Mouse (Mus musculus) urinary bladder, postnatal 4 days (tissue): ENCODE data around the gene Gdf11.
A peak's percentile ranks its signal among the peaks of the same experiment; 100 is the strongest.

Source experiments
- DNase-seq, 2 experiments: peaks; one replicate each; pipeline ENCODE4 v3.0.0; 2021 to 2022; ENCODE audit warnings: low spot score in 2 of 2

The Gdf11 gene

GRCm38 (mm10) chr10:128891296-128892094 lies at the start of gene Gdf11:
Gdf11 (minus strand) TSS chr10:128891718.
- peak in 1 of 2 experiments; percentile 32 for DNase-seq

GRCm38 (mm10) chr10:128940475-128941061 lies 49.0 kb upstream of the Gdf11 start:
- no peak for DNase-seq

DNA sequence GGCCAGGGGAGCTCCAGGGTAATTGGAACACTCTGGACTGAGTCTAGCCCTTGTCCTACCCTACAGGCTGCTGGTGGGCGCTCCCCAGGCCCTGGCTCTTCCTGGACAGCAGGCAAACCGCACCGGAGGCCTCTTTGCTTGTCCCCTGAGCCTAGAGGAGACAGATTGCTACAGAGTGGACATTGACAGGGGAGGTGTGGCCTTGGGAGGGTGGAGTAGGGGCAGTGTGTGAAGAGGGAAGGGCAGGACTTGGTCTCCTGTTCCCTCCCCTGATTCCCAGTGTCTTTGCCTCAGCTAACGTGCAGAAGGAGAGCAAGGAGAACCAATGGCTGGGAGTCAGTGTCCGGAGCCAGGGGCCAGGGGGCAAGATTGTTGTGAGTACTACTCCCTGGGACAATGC lies 47.5 kb upstream of the Gdf11 start:
- DNase-seq: no peak

DNA sequence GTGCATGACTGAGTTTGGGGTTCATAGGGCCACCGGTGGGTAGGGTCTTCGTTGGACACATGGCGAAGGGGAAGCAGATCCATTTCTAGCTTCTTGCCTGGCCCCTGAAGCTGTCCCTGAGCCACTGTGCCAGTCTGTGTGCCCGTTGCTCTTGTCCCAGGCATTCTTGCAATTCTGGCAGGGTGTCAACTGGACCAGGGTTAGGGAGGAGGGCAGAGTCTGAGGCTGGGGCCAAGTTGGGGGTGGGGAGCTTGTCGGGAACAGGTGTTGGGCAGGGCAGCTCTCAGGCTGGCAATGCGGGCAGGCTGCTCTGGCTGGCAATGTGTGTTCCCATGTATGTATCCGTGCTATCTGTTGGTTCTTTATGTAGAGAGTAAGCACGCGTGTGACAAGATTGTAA lies 46.9 kb upstream of the Gdf11 start:
- DNase-seq: peak in 1 of 2 experiments; percentile 27

DNA sequence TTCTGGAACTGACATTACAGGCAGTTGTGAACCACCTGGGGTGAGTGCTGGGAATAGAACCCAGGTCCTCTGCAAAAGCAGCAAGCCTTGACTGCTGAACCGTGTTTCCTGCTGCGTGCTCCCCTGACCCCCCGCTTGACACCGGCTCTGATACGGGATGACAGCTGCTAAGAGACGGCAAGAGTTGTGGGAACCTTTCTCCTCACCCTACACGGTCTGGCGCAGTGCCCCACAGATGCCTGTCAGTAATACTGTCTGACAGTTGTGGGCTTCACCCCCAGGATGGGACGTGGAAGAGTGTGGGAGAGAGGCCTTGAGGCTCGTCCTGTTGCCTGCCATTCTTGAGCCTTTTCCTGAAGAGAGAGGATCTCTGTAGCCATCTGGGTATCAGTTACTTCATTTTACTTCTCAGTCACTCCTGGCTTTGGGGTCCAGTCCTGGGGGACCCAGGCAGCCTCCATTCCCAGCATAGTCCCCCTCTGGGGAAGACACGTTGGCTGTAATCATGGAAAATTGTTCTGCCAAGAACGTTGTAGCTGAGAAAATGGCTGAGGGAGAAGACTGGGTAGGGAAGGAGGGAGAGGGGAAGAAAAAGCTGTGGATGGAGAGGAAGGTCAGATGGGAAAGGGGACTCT lies 46.4 kb upstream of the Gdf11 start:
- DNase-seq: peak in 1 of 2 experiments; percentile 15

DNA sequence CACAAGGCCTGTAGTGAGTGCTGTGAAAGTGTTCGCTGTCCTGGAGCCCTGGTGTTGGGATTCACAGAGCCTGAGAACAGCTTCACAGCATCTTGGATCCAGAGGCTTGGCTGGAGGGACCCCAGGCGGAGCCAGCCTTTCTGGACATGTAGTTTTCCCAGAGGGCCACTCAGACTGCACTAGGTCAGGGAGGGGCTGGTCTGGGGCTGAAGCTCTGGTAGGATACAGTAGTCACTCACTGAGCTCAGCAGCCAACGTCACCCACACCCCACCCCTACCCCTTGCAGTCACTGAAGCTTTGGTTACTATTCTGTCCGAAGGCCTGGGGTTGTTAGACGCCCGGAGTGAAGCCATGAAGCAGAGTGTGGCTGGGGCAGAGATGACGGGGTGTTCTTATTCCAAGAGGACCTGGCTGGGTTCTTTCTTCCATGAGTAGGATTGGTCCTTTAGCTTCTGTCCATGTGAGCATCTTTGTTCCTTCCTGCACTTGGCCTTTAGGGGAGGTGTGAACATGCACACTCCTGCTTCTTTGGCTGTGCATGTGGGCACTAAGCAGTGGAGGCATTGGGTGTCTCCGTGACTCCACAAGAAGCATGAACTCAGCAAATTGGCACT lies 44.4 kb upstream of the Gdf11 start:
- peak in 1 of 2 experiments; percentile 16 for DNase-seq

DNA sequence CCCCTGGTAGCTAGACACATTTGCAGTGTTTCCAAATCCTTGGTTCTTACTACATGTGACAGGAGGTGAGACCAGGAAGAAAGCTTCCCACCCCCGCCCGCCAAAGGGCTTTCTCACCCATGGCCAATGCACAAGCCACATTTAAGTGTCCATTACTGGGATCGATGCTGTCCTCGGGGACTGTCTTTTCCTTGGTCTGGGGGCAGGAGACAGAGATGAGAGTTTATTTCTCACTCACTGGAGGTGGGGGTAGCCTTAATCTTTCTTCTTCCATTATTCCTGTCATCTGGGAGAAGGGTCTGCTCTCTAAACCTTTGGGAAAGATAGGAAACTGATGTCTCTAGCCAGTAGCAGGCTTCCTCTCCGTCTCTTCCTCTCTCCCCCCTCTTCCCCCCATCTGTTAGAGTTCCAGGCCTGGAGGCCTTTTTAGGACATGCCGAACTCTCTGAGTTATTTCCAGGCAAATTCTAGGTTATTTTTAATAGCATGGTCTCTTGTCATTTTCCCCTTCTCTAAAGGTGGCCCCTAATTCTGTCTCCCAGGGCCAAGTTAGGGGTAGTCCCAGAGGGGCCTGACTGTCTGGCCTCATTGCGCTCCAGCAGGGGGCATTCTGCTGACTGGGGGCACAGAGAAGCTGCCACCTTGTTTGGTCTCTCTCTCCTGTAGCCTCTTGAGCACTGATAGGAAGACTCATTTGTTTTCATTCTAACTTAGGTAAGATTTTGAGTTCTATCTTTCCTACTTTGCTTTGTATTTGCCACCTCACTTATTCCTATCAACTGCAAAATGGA lies 43.7 kb upstream of the Gdf11 start:
- DNase-seq: no peak

DNA sequence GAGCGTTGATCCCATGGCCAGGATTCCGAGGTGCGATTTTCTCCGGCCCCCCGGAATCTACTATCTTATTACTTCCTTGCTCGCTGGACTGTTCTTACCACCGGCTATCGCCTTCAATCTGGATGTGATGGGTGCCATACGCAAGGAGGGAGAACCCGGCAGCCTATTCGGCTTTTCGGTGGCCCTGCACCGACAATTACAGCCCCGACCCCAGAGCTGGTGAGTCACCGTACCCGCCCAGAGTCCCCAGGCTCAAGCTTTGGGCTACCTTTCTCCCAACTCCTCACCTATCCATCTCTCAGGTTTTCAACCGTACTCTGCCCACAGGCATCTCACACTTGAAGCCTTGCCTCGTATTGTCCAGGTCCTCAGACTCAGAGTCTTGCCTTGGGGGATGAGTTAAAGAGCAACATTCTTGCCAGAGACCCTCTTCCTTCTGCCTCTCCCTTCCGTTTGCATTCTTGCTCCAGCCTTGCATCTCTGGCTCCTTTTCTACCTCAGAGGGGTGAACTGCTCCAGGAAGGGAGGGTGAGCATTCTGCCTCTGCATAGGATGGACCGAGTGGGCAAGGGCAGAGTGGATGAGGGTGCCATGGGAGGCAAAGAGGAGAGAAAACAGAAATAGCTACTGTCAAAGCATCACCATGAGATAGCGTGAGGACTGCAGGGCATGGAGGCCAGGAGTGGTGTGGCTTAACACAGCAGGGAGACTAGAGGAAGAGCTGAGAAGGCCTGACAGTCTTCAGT lies 42.6 kb upstream of the Gdf11 start:
- DNase-seq: no peak

DNA sequence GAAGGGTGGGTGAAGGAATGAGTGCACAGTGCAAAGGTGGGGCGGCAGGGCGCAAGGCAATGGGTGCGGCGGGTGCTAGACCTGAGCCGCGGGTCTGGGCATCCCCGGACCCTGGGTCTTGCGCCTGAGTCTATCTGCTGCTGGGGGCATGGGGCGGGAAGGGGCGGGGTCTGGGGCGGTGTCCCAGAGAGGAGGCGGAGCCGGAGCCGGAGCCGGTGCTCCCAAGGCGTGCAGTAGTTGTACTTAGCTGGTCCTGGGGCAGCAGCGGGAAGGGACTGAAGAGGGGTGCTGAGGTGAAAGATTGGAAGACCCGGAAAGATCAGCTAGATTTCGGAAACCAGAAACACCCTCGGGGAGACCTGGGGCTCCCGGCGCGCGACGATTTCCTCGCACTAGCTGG lies 42.1 kb upstream of the Gdf11 start, which contains the start of gene Itga7:
Itga7 (plus strand) TSS at position 245 of the 400 bp plus-strand sequence.
- peak in 1 of 2 experiments; percentile 16 for DNase-seq

DNA sequence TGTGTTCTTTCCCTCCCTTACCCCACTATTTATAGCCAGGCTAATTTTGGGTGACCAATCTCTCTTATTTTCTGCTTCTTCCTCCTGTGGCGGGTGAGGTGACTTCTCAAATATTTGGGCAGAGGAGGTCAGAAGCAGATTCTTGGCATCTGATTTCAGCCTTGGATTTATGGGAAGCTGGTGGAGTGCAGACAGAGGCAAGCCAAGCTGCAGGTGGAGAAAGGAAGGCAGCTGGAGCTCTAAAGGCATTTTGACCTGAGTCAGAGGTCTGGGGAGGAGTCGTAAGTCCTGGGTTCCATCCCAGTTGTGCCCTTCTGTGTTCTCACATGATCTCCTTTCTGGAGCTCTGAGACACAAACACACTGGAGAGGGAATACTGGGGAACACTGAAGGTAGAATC lies 39.9 kb upstream of the Gdf11 start:
- peak in 1 of 2 experiments; percentile 15 for DNase-seq

DNA sequence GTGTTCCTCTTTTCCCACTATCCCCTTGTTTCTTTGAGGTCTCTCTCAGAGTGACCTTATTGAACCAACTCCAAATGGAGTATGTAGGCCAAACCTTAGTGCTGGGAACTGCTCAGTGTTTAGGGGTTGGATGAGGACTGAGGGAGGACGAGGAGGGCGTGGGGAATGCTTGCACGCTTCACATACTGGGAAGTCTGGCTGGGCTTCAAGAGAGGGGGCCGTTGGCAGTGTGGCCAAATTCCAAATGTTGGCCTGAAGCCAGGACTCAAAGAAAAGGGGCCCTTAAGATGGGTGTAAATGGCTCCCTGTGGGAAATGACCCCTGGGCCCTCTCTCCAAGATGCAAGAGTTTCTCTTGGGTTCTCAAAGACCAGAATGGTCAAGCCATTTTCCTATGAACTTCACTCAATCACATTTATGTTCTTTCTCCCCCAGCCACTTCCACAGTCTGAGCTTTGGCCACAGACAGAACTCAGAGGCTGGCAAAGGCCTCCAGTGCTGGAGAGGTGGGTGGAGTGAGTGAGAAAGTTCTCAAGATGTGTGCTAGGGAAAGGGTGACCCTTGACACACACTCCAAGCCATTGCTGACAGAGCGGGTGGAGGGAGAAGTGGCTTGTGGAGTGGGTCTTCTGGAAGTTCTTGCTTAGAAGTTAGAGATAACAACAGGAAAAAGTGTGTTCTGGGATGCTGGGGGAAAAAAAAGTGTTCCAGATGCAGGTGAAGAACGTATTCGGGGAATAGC lies 38.3 kb upstream of the Gdf11 start:
- DNase-seq: peak in 1 of 2 experiments; percentile 14

DNA sequence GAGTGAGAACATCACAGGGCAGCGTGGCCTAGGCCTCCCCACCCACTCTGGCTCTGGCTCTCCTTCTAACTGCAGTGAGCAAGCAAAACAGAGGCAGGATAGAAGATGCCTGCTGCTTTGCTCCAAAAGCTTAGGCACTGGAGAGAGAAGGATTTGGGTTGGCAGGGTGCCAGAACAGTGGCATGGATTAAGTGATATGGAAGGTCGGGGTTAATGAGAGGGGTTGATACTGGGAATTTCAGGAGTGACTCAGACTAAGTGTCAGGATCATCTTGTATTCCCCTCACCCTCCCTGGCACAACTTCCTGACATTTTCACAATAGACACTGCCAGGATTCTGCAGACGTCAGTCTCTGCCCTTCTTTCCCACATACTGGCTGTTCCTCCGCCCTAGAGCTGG lies 36.8 kb upstream of the Gdf11 start:
- peak in 1 of 2 experiments; percentile 14 for DNase-seq

GRCm38 (mm10) chr10:128923935-128924334 lies 32.4 kb upstream of the Gdf11 start, which contains the start of gene Bloc1s1:
Bloc1s1 (minus strand) TSS chr10:128924035.
- DNase-seq: no peak

DNA sequence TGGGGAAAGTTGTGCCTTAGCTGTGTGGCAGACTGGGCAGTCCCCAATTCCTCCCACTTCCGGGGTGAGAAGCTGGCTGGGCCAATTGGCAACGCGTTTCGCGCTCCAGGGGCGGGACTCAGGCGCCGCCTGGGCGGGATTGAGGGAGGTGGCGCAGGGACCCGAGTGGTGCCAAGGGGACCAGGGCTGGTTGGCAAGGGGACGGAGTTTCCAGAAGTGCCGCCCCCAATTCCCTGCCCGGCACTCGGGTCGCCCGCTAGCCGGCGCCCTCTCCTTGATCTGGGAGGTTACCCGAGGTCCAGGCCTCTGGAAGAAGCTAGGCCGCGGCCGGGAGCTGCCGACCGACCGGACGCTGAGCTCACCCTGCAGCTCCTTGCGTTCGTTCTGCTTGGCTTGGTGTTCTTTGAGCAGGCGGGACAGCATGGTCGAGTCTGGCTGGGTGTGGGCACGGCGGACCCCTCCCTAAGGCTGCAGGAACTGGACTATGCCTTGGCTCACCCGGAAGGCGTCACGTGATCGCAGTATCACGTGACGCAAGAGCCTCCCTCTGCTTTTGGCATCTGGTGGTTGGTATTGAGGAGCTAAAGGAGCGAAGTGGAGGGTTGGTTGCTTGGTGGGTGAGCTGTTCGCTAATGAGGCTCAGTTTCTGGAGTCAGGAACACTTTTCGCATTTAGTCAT lies 31.6 kb upstream of the Gdf11 start:
- peak; percentile 93 to 94 for DNase-seq

GRCm38 (mm10) chr10:128922822-128923012 lies 31.2 kb upstream of the Gdf11 start, which contains the start of gene Rdh5:
Rdh5 (minus strand) TSS chr10:128922888.
- DNase-seq: no peak

DNA sequence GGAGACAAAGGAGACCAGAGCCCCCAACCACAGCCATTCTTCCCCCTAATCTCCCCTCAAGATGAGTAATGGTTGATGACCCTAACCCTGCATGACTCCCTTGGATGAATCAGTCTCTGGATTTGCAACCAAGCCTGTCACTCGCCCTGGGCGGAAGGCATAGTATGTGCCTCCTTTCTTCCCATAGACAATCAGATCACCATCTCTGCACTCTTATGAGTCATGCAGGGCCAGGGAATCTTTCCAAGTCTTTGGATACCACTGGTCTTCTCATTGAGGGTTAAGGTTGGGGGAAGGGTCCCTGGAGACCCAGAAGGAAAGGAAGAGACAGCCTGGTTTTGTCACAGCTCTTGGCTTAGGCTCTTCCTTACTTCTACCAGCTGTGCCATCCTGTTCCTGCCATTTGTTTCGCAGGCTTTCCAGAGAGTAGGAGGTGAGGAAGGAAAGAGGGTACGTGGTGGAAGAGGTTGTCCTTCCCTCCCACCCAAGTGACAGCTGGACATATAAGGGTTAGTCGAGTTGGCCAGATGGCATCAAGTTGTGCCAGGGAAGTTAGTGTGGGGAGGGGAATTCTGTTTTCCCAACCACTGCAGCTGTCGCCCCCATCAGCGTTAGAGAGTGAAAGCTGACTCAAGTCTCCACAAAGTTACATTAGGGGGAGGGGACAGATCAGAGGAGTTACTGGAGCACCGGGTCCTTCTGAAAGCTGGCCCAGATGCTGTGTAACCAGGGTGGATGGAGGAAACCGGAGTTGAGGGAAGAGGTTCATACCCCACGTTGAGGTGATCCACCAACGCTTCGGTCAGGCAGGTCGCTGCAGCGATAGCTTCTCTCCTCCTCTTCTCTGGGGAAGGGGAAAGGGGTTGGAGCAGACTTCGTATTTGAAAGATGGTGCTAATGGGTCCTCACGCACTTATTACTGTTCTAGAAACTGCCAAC lies 30.6 kb upstream of the Gdf11 start:
- no peak for DNase-seq

DNA sequence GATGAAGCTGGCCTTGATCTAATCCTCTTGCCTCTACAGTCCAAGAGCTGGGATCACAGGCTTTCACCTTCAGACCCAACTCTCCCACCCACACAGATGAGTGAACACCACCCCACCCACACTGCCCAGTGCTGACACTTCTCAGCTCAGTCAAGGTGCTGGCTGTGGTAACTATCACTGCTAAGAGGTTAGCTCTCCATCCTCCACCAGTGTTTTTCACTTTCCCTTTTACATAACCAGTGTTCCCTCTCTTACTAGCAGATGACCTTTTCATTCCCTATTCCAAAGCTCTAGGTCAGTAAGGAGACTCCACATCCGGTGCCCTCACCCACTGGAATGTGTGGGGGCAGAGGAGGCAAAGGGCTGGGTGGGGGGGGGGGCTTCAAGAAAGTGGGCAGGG lies 29.7 kb upstream of the Gdf11 start:
- no peak for DNase-seq

GRCm38 (mm10) chr10:128920736-128921161 lies 29.2 kb upstream of the Gdf11 start:
- peak in 1 of 2 experiments; percentile 57 for DNase-seq
